Mouse (Mus musculus) brain, embryonic 14.5 days (tissue): ENCODE measurements around the gene Tpst2.

Experiments
- CTCF ChIP-seq: fragments of 200-500 bp; IDR thresholded peaks from 2 replicates; pipeline ENCODE4 v1.5.1; 2012; ENCODE audit warnings: inconsistent platforms, mild to moderate bottlenecking, moderate library complexity, borderline replicate concordance; ENCODE audit not compliant: insufficient read depth, insufficient read length; ENCODE audit errors: extremely low read depth
- POLR2A ChIP-seq: fragments of 200-500 bp; IDR thresholded peaks from 2 replicates; pipeline ENCODE4 v1.6.1; 2012; ENCODE audit warnings: mild to moderate bottlenecking, inconsistent platforms, borderline replicate concordance; ENCODE audit not compliant: poor library complexity, insufficient read depth, insufficient read length, severe bottlenecking; ENCODE audit errors: extremely low read depth

DNA sequence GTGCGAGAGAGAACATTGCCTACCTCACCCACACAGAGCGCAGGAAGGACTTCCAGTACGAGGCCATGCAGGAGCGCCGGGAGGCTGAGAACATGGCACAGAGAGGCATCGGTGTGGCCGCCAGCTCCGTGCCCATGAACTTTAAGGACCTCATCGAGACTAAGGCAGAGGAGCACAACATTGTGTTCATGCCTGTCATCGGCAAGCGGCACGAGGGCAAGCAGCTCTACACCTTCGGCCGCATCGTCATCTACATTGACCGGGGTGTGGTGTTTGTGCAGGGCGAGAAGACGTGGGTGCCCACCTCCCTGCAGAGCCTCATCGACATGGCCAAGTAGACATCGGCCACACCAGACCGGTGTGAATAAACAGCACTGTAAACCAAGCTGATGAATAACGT lies 60.5 kb downstream of the Tpst2 start:
- TF ChIP-seq CTCF (no peak), POLR2A (no peak)
